Mouse (Mus musculus) stomach, embryonic 15.5 days (tissue): ENCODE measurements around the gene Zfp992. TPM values are rescaled to one million over a fixed set of nuclear protein-coding genes. Genes with fewer than 3 reads are reported as not detected.
"Not testable (repeated sequence)": the region's sequence is repeated elsewhere in the genome, so short reads cannot be mapped to it uniquely, and the experiment has no call there.

Experiments used
- ATAC-seq: fragments of 200-750 bp; cut with Nextera tagmentation; 2 replicates; pipeline ENCODE4 v1.8.0; 2017; ENCODE audit warnings: low read depth, moderate number of reproducible peaks, moderate TSS enrichment; ENCODE audit not compliant: insufficient read depth, low FRiP score
- H3K27ac ChIP-seq: fragments of 300-500 bp; sonication (generic); 2 replicates; pipeline ENCODE4 v1.5.1; 2015; ENCODE audit warnings: mild to moderate bottlenecking, inconsistent platforms
- H3K27me3 ChIP-seq: fragments of 300-500 bp; sonication (generic); replicated peaks from 2 replicates; pipeline ENCODE4 v1.6.1; 2015; ENCODE audit warnings: inconsistent platforms
- H3K36me3 ChIP-seq: fragments of 300-500 bp; sonication (generic); 2 replicates; pipeline ENCODE4 v1.6.1; 2015; ENCODE audit warnings: inconsistent platforms
- H3K4me1 ChIP-seq: fragments of 300-500 bp; sonication (generic); 2 replicates; pipeline ENCODE4 v1.6.1; 2015; ENCODE audit warnings: inconsistent platforms
- H3K4me2 ChIP-seq: fragments of 300-500 bp; sonication (generic); 2 replicates; pipeline ENCODE4 v1.6.1; 2015; ENCODE audit warnings: mild to moderate bottlenecking, inconsistent platforms
- H3K4me3 ChIP-seq: fragments of 300-500 bp; sonication (generic); replicated peaks from 2 replicates; pipeline ENCODE4 v1.5.1; 2015; ENCODE audit warnings: inconsistent platforms
- H3K9ac ChIP-seq: fragments of 300-500 bp; sonication (generic); 2 replicates; pipeline ENCODE4 v1.6.1; 2015; ENCODE audit warnings: inconsistent platforms
- H3K9me3 ChIP-seq: fragments of 300-500 bp; sonication (generic); 2 replicates; pipeline ENCODE4 v1.6.1; 2016; ENCODE audit warnings: inconsistent platforms
- WGBS: fragments of 180-500 bp; shearing (Covaris S2); methylation state at CpG from one replicate; pipeline ENCODE4 v1.1.7; 2015; 5-methylcytosine and 5-hydroxymethylcytosine counted together
- polyA plus RNA-seq: library from polyadenylated mRNA; unstranded; fragments of >200 nt; fragmentation: Nextera tagmentation; extraction: Ambion mirVana; gene quantifications from 2 replicates; pipeline ENCODE4 v1.2.1, GENCODE M21; 2015

Gene Zfp992
- polyA plus RNA-seq, 1 experiment from 2014 or later = 2.9 TPM

GRCm38 (mm10) chr4:146480376-146481096 lies 31.7 kb downstream of the Zfp992 start:
- peaks cover 36% of the 10 kb centered on the region for H3K9me3 ChIP-seq
- not testable (repeated sequence) for H3K4me1 ChIP-seq, H3K9ac ChIP-seq, H3K36me3 ChIP-seq, H3K4me3 ChIP-seq, H3K27ac ChIP-seq, H3K27me3 ChIP-seq, H3K4me2 ChIP-seq
- peak; percentile 41; the same call in 1 of the 2 replicates for ATAC-seq
- WGBS = 65% methylated on average over 6 of the region's 6 CpGs

GRCm38 (mm10) chr4:146482546-146482945 lies 33.7 kb downstream of the Zfp992 start:
- not testable (repeated sequence) for H3K4me3 ChIP-seq, H3K27ac ChIP-seq, H3K36me3 ChIP-seq, H3K27me3 ChIP-seq, H3K9ac ChIP-seq, H3K4me1 ChIP-seq, H3K4me2 ChIP-seq, ATAC-seq
- WGBS = 85% methylated on average over 10 of the region's 10 CpGs
- peaks cover 40% of the 10 kb centered on the region for H3K9me3 ChIP-seq

- not testable (repeated sequence) for H3K4me1 ChIP-seq, H3K4me2 ChIP-seq, H3K27me3 ChIP-seq, H3K4me3 ChIP-seq, H3K27ac ChIP-seq, H3K36me3 ChIP-seq, H3K9ac ChIP-seq
- ATAC-seq = peak; percentile 37
- H3K9me3 ChIP-seq = peaks cover 40% of the 10 kb centered on the region
- 69% methylated on average over 13 of the region's 13 CpGs for WGBS
These were observed 34.9 kb downstream of the Zfp992 start for GRCm38 (mm10) chr4:146483571-146484280.

DNA sequence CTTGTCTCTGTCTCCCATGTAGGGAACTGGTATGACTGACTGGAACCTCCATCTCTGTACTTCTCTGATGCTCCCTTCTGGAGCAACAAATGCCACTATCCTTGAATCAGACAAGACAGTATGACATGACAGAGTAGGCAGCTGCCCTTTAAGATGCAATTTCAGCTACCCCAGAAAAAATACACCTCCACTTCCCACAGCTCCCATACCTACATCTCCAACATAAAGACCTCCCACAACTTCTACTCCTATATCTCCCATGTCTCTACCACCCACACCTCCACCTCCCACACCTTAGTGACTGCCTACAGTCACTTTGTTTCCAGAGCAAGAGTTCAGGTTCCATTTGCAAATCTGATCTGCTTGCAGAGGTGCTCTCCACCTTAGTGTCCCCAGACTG lies 35.9 kb downstream of the Zfp992 start:
- ATAC-seq, H3K27ac ChIP-seq, H3K4me1 ChIP-seq, H3K4me2 ChIP-seq, H3K9ac ChIP-seq, H3K36me3 ChIP-seq, H3K4me3 ChIP-seq, H3K27me3 ChIP-seq: not testable (repeated sequence)
- peaks cover 45% of the 10 kb centered on the region for H3K9me3 ChIP-seq

DNA sequence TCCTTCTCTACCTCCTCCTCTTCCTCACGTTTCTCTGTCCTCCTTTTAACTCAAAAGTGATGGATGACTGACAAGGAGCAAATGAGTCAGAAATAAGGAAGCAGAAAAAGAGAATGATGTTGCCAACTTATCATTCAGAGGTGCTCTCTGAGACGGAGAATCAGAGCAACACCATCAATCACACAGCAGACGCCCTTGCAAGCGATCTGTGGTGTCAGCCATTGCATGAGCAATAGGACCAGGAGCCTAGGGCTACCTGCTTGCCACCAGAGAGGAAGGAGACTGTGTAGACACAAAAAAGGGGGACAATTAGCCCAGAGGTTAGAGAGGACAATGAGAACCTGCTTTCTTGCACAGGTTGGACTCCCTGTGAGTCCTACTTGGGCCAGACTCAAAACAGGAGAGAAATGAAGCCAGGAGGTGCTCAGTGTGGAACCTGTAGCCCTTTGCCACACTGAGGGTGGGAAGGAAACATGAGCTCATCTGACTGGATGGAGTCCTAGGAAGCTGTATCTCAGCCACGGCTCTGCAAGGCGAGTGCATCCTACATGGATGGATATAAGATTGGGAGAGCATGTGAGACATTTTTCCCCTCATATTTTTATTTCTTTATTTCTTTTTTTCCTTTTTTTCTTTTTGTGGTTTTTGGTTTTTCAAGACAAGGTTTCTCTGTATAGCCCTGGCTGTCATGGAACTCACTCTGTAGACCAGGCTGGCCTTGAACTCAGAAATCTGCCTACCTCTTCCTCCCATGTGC lies 36.5 kb downstream of the Zfp992 start:
- H3K27me3 ChIP-seq, H3K27ac ChIP-seq, H3K4me3 ChIP-seq, H3K36me3 ChIP-seq, H3K9ac ChIP-seq, H3K4me2 ChIP-seq, ATAC-seq, H3K4me1 ChIP-seq: not testable (repeated sequence)
- WGBS = 66% methylated on average over 6 of the region's 6 CpGs
- H3K9me3 ChIP-seq = peaks cover 43% of the 10 kb centered on the region

GRCm38 (mm10) chr4:146486753-146487152 lies 37.9 kb downstream of the Zfp992 start:
- not testable (repeated sequence) for H3K4me1 ChIP-seq, ATAC-seq, H3K4me3 ChIP-seq

DNA sequence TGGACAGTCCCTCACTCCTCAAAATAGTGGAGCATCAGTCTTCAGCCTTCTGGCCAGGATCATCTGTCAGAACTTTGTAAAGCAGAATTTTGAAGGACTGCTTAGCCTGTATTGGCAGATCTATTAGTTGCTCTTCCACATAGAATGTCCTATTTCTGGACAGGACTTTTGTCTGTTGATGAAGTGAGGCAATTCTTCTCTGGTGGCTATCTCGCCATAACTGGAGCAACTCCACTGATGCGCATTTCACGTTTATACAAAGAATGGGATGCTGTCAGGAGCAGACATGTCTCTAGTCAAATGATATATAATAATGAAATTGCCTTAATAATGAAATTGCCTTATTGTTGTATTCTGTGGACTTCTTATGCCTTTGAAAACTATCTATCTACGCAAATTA lies 40.4 kb downstream of the Zfp992 start:
- H3K27me3 ChIP-seq, H3K4me2 ChIP-seq, H3K27ac ChIP-seq, H3K36me3 ChIP-seq, H3K4me1 ChIP-seq, H3K4me3 ChIP-seq, H3K9ac ChIP-seq, ATAC-seq: not testable (repeated sequence)
- WGBS = 73% methylated on average over 4 of the region's 4 CpGs
- H3K9me3 ChIP-seq = peaks cover 37% of the 10 kb centered on the region

More at GRCm38 (mm10) chr4:146486753-146487152, 37.9 kb downstream of the Zfp992 start:
- 66% methylated on average over 1 of the region's 1 CpGs for WGBS
- not testable (repeated sequence) for H3K27ac ChIP-seq, H3K4me2 ChIP-seq, H3K36me3 ChIP-seq, H3K9ac ChIP-seq, H3K27me3 ChIP-seq
- H3K9me3 ChIP-seq = peaks cover 35% of the 10 kb centered on the region

GRCm38 (mm10) chr4:146491993-146492392 lies 43.2 kb downstream of the Zfp992 start:
- not testable (repeated sequence) for H3K27ac ChIP-seq, H3K27me3 ChIP-seq, H3K4me3 ChIP-seq, H3K4me1 ChIP-seq, H3K4me2 ChIP-seq, H3K9ac ChIP-seq, ATAC-seq, H3K36me3 ChIP-seq
- peaks cover 27% of the 10 kb centered on the region for H3K9me3 ChIP-seq
- WGBS = 70% methylated on average over 1 of the region's 1 CpGs

DNA sequence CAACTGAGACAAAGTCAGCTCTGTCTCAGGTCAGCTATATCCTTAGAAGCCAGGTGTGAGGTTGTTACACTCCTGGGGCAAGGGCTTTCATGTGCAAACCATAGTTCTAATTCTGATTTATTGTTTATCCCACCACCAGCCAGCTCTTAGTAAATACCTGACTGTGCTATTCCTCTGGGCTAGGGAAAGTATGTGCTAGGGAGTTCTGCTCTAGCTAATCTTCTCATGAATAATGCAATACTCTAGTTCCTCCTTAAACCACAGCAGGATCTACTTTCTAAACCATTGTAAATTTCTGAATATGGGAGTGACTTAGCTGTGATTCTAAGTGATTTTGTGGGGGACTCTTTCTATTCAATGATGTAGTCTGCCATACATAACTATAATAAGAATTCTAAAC lies 43.6 kb downstream of the Zfp992 start:
- ATAC-seq = no peak
- peaks cover 27% of the 10 kb centered on the region for H3K9me3 ChIP-seq
- H3K36me3 ChIP-seq = no peaks in the 10 kb centered on the region
- H3K4me3 ChIP-seq = no peak overlapping the region
- H3K4me2 ChIP-seq = no peak overlapping the region
- H3K4me1 ChIP-seq = no peaks in the 10 kb centered on the region
- no peak overlapping the region for H3K27ac ChIP-seq
- no peak overlapping the region for H3K9ac ChIP-seq
- no peaks in the 10 kb centered on the region for H3K27me3 ChIP-seq

- Histone ChIP-seq H3K4me2 (no peak overlapping the region), H3K9me3 (peaks cover 27% of the 10 kb centered on the region), H3K27me3 (no peaks in the 10 kb centered on the region), H3K27ac (no peak overlapping the region), H3K9ac (no peak overlapping the region), H3K4me3 (no peak overlapping the region), H3K36me3 (no peaks in the 10 kb centered on the region), H3K4me1 (no peaks in the 10 kb centered on the region)
- 47% methylated on average over 1 of the region's 1 CpGs for whole genome bisulfite sequencing
- ATAC-seq = no peak
These were observed 44.0 kb downstream of the Zfp992 start for GRCm38 (mm10) chr4:146492851-146493250.

- WGBS = 82% methylated on average over 6 of the region's 6 CpGs
- peak; percentile 19 for ATAC-seq
These were observed 44.6 kb downstream of the Zfp992 start for GRCm38 (mm10) chr4:146493319-146493907.

GRCm38 (mm10) chr4:146494980-146495379 lies 46.2 kb downstream of the Zfp992 start:
- Histone ChIP-seq H3K9ac (no peak overlapping the region), H3K27ac (no peak overlapping the region), H3K36me3 (no peaks in the 10 kb centered on the region), H3K27me3 (no peaks in the 10 kb centered on the region), H3K4me2 (no peak overlapping the region), H3K9me3 (peaks cover 26% of the 10 kb centered on the region), H3K4me3 (no peak overlapping the region), H3K4me1 (no peaks in the 10 kb centered on the region)
- WGBS = 61% methylated on average over 4 of the region's 4 CpGs
- ATAC-seq = 0 out of 2 replicates have a peak, but pooled peaks have one; percentile 17

More at GRCm38 (mm10) chr4:146493319-146493907, 44.6 kb downstream of the Zfp992 start:
- not testable (repeated sequence) for H3K4me2 ChIP-seq, H3K36me3 ChIP-seq, H3K9ac ChIP-seq, H3K27me3 ChIP-seq, H3K4me1 ChIP-seq, H3K27ac ChIP-seq, H3K4me3 ChIP-seq
- peaks cover 31% of the 10 kb centered on the region for H3K9me3 ChIP-seq
